Mouse (Mus musculus) brain, embryonic 14.5 days (tissue): ENCODE data around the gene Agrn.

Experiments
- CTCF ChIP-seq: fragments of 200-500 bp; IDR thresholded peaks from 2 replicates; pipeline ENCODE4 v1.5.1; 2012; ENCODE audit warnings: inconsistent platforms, mild to moderate bottlenecking, moderate library complexity, borderline replicate concordance; ENCODE audit not compliant: insufficient read depth, insufficient read length; ENCODE audit errors: extremely low read depth
- POLR2A ChIP-seq: fragments of 200-500 bp; IDR thresholded peaks from 2 replicates; pipeline ENCODE4 v1.6.1; 2012; ENCODE audit warnings: mild to moderate bottlenecking, inconsistent platforms, borderline replicate concordance; ENCODE audit not compliant: poor library complexity, insufficient read depth, insufficient read length, severe bottlenecking; ENCODE audit errors: extremely low read depth

GRCm38 (mm10) chr4:156135801-156136200, 61.5 kb downstream of the Agrn start:
- TF ChIP-seq CTCF (no peak), POLR2A (no peak)
